Mouse (Mus musculus): Measurements from ENCODE around the gene Ccdc13. TPM values are rescaled to one million over a fixed set of nuclear protein-coding genes. Genes with fewer than 3 reads are reported as not detected.

Ccdc13 gene
- polyA plus RNA-seq, 1 experiment from 2014 or later, result not detected

DNA sequence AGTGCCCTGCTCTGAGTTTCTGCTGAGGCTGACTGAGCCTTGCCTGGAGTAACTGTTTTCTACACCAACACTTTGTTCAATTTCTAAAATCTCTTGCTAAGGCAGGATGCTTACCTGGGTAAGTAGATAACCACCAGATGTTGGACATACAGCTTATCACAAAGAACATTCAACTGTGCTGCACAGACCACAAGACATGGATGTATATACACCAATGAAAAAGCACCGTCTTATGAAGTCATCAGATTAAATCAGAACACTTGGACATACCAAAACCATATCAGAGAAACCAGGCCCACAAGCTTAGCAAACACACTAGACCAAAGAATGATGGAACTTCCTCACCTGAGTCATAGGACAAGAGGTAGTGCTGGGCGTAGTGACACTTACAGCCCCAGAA lies 20.1 kb upstream of the Ccdc13 start:
- Histone ChIP-seq H3K27ac (no peak overlapping the region), H3K36me3 (ENCODE audit: inconsistent target) (no peaks in the 10 kb centered on the region), H3K79me2 (ENCODE audit: inconsistent target) (peaks cover 26% of the 10 kb centered on the region), H3K4me3 (ENCODE audit: inconsistent target) (no peak overlapping the region)
- WGBS (ENCODE audit: missing documents), result 91% methylated on average over 2 of the region's 2 CpGs

- Histone ChIP-seq H3K4me3 (ENCODE audit: inconsistent target) (peak within 1 kb of the TSS; percentile 60), H3K79me2 (ENCODE audit: inconsistent target) (peaks cover 38% of the 10 kb centered on the region), H3K36me3 (ENCODE audit: inconsistent target) (no peaks in the 10 kb centered on the region), H3K27ac (peak within 1 kb of the TSS; percentile 84)
- 0% methylated on average over 6 of the region's 6 CpGs for WGBS (ENCODE audit: missing documents)
Measured at GRCm38 (mm10) chr9:121858153-121858488, 18.9 kb upstream of the Ccdc13 start, which contains the start of gene Higd1a. Gene Higd1a (minus strand): TSS chr9:121858362.

- Histone ChIP-seq H3K27ac (peak overlapping the region; percentile 84), H3K79me2 (ENCODE audit: inconsistent target) (peaks cover 42% of the 10 kb centered on the region), H3K4me3 (ENCODE audit: inconsistent target) (peak overlapping the region; percentile 60), H3K36me3 (ENCODE audit: inconsistent target) (no peaks in the 10 kb centered on the region)
- WGBS (ENCODE audit: missing documents), result under 1% methylated on average over 65 of the region's 70 CpGs
Measured at GRCm38 (mm10) chr9:121857474-121858152, 18.4 kb upstream of the Ccdc13 start.

DNA sequence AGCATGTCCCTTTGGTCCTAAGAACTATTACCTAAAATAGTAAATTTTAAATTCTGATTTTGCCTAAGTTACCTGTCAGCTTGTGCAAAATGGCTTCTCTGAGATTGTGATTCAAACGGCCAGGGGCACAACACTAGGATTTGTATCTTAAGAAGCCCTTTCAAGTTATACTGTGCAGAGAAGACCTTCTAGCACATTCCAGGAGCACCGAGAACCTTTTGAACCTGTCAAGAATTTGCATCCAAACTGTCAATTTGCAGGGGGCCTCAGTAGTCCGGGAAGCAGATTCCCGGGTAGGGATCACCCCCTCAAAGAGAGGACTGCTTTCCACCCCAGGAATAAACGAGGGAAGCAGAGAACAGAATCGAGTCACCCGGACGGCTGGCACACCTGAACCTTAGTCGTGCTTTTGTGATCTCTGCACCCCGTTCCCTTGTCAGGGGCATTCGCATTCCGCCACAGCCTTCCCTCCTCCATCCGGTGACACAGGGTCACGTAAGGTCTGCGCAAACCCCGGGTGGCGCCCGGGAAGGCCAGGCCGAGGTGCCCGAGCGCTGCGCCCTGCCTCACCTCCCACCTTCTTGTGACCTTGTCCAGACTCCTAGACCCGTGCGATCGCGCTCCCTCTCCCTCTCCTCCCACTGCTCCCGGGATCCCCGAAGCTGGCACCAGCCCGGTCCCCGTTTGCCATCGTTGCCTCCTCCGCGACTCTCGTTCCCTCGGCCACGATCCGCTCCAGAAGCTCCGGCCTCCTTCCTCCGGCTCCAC lies 17.6 kb upstream of the Ccdc13 start:
- 2% methylated on average over 38 of the region's 39 CpGs for WGBS (ENCODE audit: missing documents)
- Histone ChIP-seq H3K36me3 (ENCODE audit: inconsistent target) (no peaks in the 10 kb centered on the region), H3K79me2 (ENCODE audit: inconsistent target) (peaks cover 42% of the 10 kb centered on the region), H3K27ac (peak overlapping the region; percentile 39; the same call in 1 of the 2 replicates), H3K4me3 (ENCODE audit: inconsistent target) (peak overlapping the region; percentile 60)

DNA sequence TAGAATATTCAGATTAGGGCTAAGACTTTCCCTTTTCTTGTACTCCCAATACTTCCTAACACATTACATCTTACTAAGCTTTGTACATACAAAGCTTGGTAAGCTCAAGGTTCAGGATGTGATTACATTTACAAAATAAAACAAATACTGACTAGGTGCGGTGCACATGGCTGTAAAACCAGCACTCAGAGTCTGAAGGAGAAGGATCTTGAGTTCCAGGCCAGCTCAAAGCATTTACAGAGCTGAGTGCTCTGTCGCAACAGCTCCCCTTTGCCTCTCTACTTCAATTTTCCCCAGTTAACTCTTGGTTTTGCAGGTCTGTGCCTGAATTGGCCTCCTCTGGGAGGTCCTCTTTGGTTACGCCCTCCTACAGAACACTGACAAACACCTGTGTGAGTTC lies 15.0 kb upstream of the Ccdc13 start:
- H3K27ac ChIP-seq, result no peak overlapping the region
- H3K4me3 ChIP-seq (ENCODE audit: inconsistent target), result no peak overlapping the region
- H3K36me3 ChIP-seq (ENCODE audit: inconsistent target), result peaks cover 19% of the 10 kb centered on the region; the same call in 1 of the 2 replicates
- 100% methylated on average over 3 of the region's 3 CpGs for WGBS (ENCODE audit: missing documents)
- peaks cover 42% of the 10 kb centered on the region for H3K79me2 ChIP-seq (ENCODE audit: inconsistent target)

DNA sequence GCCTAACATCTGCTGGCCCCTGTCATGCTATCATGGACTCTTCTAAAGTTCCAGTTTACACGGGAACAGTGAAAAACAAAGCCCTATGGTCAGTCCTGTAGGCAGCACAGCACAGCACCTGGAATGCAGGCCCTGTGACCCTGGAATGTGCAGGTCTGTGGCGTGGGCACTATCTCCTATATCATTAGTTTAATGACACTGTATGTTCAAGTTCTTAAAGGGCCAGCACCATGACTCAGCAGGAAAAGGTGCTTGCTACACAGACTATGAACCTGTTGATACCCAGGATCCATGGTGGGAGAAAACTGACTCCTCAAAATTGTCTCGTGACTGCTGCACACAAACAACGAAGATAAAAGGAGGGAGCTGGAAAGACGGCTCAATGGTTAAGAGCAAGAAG lies 8.6 kb upstream of the Ccdc13 start:
- Histone ChIP-seq H3K36me3 (ENCODE audit: inconsistent target) (peaks cover 23% of the 10 kb centered on the region; the same call in 1 of the 2 replicates), H3K4me3 (ENCODE audit: inconsistent target) (no peak overlapping the region), H3K79me2 (ENCODE audit: inconsistent target) (0 out of 2 replicates have a peak, but pooled peaks cover 1% of the 10 kb centered on the region), H3K27ac (no peak overlapping the region)
- WGBS (ENCODE audit: missing documents), result 91% methylated on average over 5 of the region's 5 CpGs

- no peaks in the 10 kb centered on the region for H3K79me2 ChIP-seq (ENCODE audit: inconsistent target)
- H3K27ac ChIP-seq, result no peak overlapping the region
- H3K36me3 ChIP-seq (ENCODE audit: inconsistent target), result peaks cover 23% of the 10 kb centered on the region; the same call in 1 of the 2 replicates
- no peak overlapping the region for H3K4me3 ChIP-seq (ENCODE audit: inconsistent target)
- 97% methylated on average over 4 of the region's 4 CpGs for WGBS (ENCODE audit: missing documents)
Measured at GRCm38 (mm10) chr9:121847138-121847537, 7.9 kb upstream of the Ccdc13 start.

- no peak overlapping the region for H3K27ac ChIP-seq
- H3K79me2 ChIP-seq (ENCODE audit: inconsistent target), result no peaks in the 10 kb centered on the region
- peaks cover 23% of the 10 kb centered on the region; the same call in 1 of the 2 replicates for H3K36me3 ChIP-seq (ENCODE audit: inconsistent target)
- H3K4me3 ChIP-seq (ENCODE audit: inconsistent target), result no peak overlapping the region
- 28% methylated on average over 8 of the region's 10 CpGs for WGBS (ENCODE audit: missing documents)
Measured at GRCm38 (mm10) chr9:121846526-121847118, 7.4 kb upstream of the Ccdc13 start.

DNA sequence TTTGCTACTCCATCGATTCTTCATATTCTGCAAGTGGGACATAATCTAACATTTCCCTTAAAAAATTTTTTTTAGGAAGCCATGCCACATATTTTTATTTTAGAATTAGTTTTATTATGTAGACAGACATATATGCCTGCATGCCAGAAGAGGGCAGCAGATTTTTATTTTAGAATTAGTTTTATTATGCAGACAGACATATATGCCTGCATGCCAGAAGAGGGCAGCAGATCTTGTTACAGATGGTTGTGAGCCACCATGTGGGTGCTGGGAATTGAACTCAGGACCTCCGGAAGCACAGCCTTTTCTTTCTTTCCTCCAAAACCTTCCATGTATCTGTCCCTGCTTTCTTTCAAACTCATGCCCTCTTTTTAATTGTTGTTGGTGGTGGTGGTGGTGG lies 3.7 kb upstream of the Ccdc13 start:
- H3K36me3 ChIP-seq (ENCODE audit: inconsistent target), result no peaks in the 10 kb centered on the region
- H3K4me3 ChIP-seq (ENCODE audit: inconsistent target), result no peak overlapping the region
- no peak overlapping the region for H3K27ac ChIP-seq
- WGBS (ENCODE audit: missing documents), result 94% methylated on average over 2 of the region's 2 CpGs
- H3K79me2 ChIP-seq (ENCODE audit: inconsistent target), result no peaks in the 10 kb centered on the region

DNA sequence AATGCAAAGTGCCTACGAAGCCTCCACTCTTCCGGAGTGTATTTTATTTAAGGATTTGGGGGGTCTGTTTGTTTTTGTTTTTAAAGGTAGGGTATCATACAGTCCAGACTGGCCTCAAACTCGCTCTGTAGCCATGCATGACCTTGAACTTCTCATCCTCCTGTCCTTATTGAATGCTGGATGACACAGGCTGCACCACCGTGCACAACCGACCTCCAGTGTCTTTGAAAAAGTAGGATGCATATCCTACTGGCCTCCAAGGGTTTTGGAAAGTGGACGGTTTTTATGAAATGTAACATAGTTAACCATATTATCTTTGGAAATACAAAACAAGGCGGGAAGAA lies 333 bp upstream of the Ccdc13 start:
- Histone ChIP-seq H3K4me3 (ENCODE audit: inconsistent target) (peak overlapping the region; percentile 23), H3K36me3 (ENCODE audit: inconsistent target) (no peaks in the 10 kb centered on the region), H3K79me2 (ENCODE audit: inconsistent target) (no peaks in the 10 kb centered on the region), H3K27ac (no peak overlapping the region)
- 52% methylated on average over 7 of the region's 7 CpGs for WGBS (ENCODE audit: missing documents)

GRCm38 (mm10) chr9:121838008-121838407 lies 1.3 kb downstream of the Ccdc13 start:
- no peaks in the 10 kb centered on the region for H3K36me3 ChIP-seq (ENCODE audit: inconsistent target)
- no peak overlapping the region for H3K4me3 ChIP-seq (ENCODE audit: inconsistent target)
- H3K27ac ChIP-seq, result no peak overlapping the region
- 96% methylated on average over 6 of the region's 6 CpGs for WGBS (ENCODE audit: missing documents)
- no peaks in the 10 kb centered on the region for H3K79me2 ChIP-seq (ENCODE audit: inconsistent target)

GRCm38 (mm10) chr9:121833825-121834224 lies 5.4 kb downstream of the Ccdc13 start:
- WGBS (ENCODE audit: missing documents), result 97% methylated on average over 11 of the region's 11 CpGs

GRCm38 (mm10) chr9:121830956-121831293 lies 8.3 kb downstream of the Ccdc13 start:
- Histone ChIP-seq H3K79me2 (ENCODE audit: inconsistent target) (no peaks in the 10 kb centered on the region), H3K4me3 (ENCODE audit: inconsistent target) (no peak overlapping the region), H3K27ac (no peak overlapping the region), H3K36me3 (ENCODE audit: inconsistent target) (no peaks in the 10 kb centered on the region)
- WGBS (ENCODE audit: missing documents), result 42% methylated on average over 6 of the region's 6 CpGs

More at GRCm38 (mm10) chr9:121833825-121834224, 5.4 kb downstream of the Ccdc13 start:
- no peak overlapping the region for H3K27ac ChIP-seq
- no peaks in the 10 kb centered on the region for H3K79me2 ChIP-seq (ENCODE audit: inconsistent target)
- H3K36me3 ChIP-seq (ENCODE audit: inconsistent target), result no peaks in the 10 kb centered on the region
- H3K4me3 ChIP-seq (ENCODE audit: inconsistent target), result no peak overlapping the region

DNA sequence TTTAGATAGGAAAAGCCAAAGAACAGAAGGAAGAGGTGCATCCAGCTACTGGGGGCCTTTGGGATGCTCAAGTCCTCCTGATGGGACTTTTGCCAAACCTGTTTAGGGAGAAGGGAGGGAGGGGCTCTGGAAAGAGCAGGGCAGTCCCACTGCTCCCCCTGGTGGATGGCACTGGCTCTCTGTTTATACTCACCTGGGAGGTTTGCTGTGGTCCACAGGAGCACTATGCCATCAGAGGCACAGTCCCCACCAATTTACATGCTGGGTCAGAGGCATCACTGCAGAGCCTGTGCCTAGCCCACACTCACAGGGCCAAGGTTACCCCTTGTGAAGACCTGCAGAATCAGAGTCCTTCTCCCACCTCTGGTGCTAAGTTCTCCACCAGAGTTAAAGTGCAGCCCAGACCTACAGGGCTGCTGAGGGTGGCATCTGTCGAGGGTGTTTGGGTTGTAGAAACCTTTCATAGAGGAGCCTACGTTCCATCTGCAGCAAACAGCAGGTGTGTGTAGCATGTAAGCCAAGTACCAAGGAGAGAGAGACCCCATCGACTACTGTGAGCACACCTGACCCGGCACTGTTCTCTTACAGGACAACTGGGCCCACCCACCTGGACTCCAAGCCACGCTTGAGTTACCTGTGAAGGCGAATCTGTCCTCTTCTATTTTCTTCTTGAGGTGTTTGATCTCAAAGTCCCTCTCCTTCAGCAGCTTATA lies 8.9 kb downstream of the Ccdc13 start:
- Histone ChIP-seq H3K4me3 (ENCODE audit: inconsistent target) (no peak overlapping the region), H3K27ac (no peak overlapping the region), H3K79me2 (ENCODE audit: inconsistent target) (no peaks in the 10 kb centered on the region), H3K36me3 (ENCODE audit: inconsistent target) (no peaks in the 10 kb centered on the region)
- WGBS (ENCODE audit: missing documents), result 77% methylated on average over 6 of the region's 6 CpGs

Data from macrophage (primary cell).